Mouse (Mus musculus) embryonic facial prominence, embryonic 12.5 days (tissue): ENCODE measurements around the gene Cage1. TPM values are rescaled to one million over a fixed set of nuclear protein-coding genes. Genes with fewer than 3 reads are reported as not detected.
A peak's percentile ranks its signal among the peaks of the same experiment; 100 is the strongest.

Experiments
- ATAC-seq: fragments of 200-750 bp; cut with Nextera tagmentation; 2 replicates; pipeline ENCODE4 v1.8.0; 2017; ENCODE audit not compliant: insufficient number of reproducible peaks, insufficient read depth, low FRiP score, low TSS enrichment
- H3K27ac ChIP-seq: fragments of 300-500 bp; sonication (generic); 2 replicates; pipeline ENCODE4 v1.5.1; 2016; ENCODE audit warnings: mild to moderate bottlenecking
- H3K27me3 ChIP-seq: fragments of 300-500 bp; sonication (generic); 2 replicates; pipeline ENCODE4 v1.6.1; 2016; ENCODE audit warnings: mild to moderate bottlenecking, moderate library complexity
- H3K36me3 ChIP-seq: fragments of 300-500 bp; sonication (generic); 2 replicates; pipeline ENCODE4 v1.6.1; 2016; ENCODE audit warnings: mild to moderate bottlenecking
- H3K4me1 ChIP-seq: fragments of 300-500 bp; sonication (generic); 2 replicates; pipeline ENCODE4 v1.6.1; 2016
- H3K4me2 ChIP-seq: fragments of 300-500 bp; sonication (generic); replicated peaks from 2 replicates; pipeline ENCODE4 v1.6.1; 2016; ENCODE audit warnings: mild to moderate bottlenecking, moderate library complexity
- H3K4me3 ChIP-seq: fragments of 300-500 bp; sonication (generic); 2 replicates; pipeline ENCODE4 v1.5.1; 2016; ENCODE audit warnings: mild to moderate bottlenecking
- H3K9ac ChIP-seq: fragments of 300-500 bp; sonication (generic); 2 replicates; pipeline ENCODE4 v1.6.1; 2016; ENCODE audit warnings: mild to moderate bottlenecking, moderate library complexity
- H3K9me3 ChIP-seq: fragments of 300-500 bp; sonication (generic); 2 replicates; pipeline ENCODE4 v1.6.1; 2016; ENCODE audit warnings: mild to moderate bottlenecking, moderate library complexity
- whole genome bisulfite sequencing: fragments of 180-500 bp; shearing (Covaris S2); methylation state at CpG from one replicate; pipeline ENCODE4 v1.1.7; 2016; 5-methylcytosine and 5-hydroxymethylcytosine counted together
- polyA plus RNA-seq: library from polyadenylated mRNA; unstranded; fragments of >200 nt; fragmentation: Nextera tagmentation; extraction: Ambion mirVana; gene quantifications from 2 replicates; pipeline ENCODE4 v1.2.1, GENCODE M21; 2016

The Cage1 gene
- polyA plus RNA-seq, result 1.1 and 1.2 TPM in 2 replicates

DNA sequence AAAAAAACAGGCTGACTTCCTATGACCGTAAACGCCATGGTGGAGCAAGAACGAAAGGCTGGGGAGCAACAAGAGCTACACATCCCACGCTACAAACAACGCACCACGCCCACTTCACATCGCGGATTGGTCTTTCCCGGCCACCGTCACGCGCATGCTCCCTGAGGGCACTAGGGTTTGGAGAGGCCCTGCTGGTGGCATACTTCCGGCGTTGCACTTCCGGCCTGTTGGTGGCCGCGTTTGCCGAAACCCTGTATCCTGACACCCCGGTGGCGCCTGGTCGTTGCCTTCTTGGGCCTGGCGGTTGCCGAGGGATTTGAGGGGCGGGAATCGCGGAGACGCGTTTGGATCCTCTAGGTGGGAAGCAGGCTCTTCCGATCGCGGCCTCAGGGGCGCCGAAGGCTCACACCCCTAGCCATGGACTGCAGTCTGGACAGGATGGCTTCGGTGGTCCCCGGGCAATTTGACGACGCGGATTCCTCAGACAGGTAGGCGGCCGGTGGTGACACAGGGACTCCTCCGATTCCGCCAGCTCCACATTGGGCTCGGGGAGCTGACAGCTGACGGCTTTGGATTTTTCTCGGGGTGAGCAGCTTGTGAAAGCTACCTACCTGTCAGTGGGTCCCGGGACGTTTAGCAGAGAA is at the start of gene Cage1:
Gene Cage1 (minus strand): TSS at position 26 of the 644 bp plus-strand sequence.
- WGBS, result under 1% methylated on average over 47 of the region's 47 CpGs
- peak within 1 kb of the TSS; percentile 81 for H3K27ac ChIP-seq

DNA sequence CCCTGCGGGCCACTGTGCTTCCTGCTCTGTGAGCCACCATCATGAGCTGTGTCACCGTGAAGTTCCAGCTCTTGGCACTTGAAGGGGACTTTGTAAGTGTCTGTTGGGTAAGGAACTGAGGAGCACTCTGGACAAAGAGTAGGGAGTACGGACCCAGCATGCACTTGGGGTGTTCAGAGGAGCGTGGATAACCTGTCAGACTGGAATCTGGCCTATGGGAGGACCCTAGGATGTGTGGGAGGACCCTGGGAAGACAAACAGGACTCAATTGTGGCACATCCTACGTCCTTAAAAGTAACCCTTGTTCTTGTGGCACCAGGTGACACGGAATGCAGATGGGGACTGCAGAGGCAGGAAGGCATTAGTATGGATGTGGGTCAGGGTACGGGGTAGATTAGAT is 44.3 kb upstream of the Cage1 start:
- WGBS, result 82% methylated on average over 7 of the region's 7 CpGs
- no peaks in the 10 kb centered on the region for H3K27me3 ChIP-seq
- no peaks in the 10 kb centered on the region for H3K9me3 ChIP-seq
- no peak overlapping the region for H3K9ac ChIP-seq
- H3K36me3 ChIP-seq, result no peaks in the 10 kb centered on the region
- H3K27ac ChIP-seq, result no peak overlapping the region
- no peak overlapping the region for H3K4me2 ChIP-seq
- H3K4me3 ChIP-seq, result no peak overlapping the region
- ATAC-seq, result no peak
- peaks cover 5% of the 10 kb centered on the region for H3K4me1 ChIP-seq

More for the DNA sequence above, at the start of gene Cage1:
- Histone ChIP-seq H3K4me2 (peak within 1 kb of the TSS; percentile 93), H3K36me3 (peaks cover 22% of the 10 kb centered on the region), H3K4me3 (peak within 1 kb of the TSS; percentile 86), H3K9me3 (no peaks in the 10 kb centered on the region), H3K27me3 (no peaks in the 10 kb centered on the region), H3K4me1 (peaks cover 14% of the 10 kb centered on the region), H3K9ac (peak within 1 kb of the TSS; percentile 83)
- ATAC-seq, result peak; percentile 89

GRCm38 (mm10) chr13:38080725-38081124 is 43.9 kb upstream of the Cage1 start:
- Histone ChIP-seq H3K27ac (no peak overlapping the region), H3K36me3 (no peaks in the 10 kb centered on the region), H3K4me2 (no peak overlapping the region), H3K4me3 (no peak overlapping the region), H3K4me1 (peaks cover 5% of the 10 kb centered on the region), H3K9me3 (no peaks in the 10 kb centered on the region), H3K9ac (no peak overlapping the region), H3K27me3 (no peaks in the 10 kb centered on the region)
- no peak for ATAC-seq
- WGBS, result 85% methylated on average over 14 of the region's 14 CpGs

GRCm38 (mm10) chr13:38080014-38080413 is 43.1 kb upstream of the Cage1 start:
- no peak overlapping the region for H3K4me3 ChIP-seq
- H3K4me2 ChIP-seq, result no peak overlapping the region
- no peak overlapping the region for H3K27ac ChIP-seq
- WGBS, result 48% methylated on average over 9 of the region's 9 CpGs
- ATAC-seq, result no peak
- H3K9me3 ChIP-seq, result no peaks in the 10 kb centered on the region
- H3K4me1 ChIP-seq, result peaks cover 5% of the 10 kb centered on the region
- H3K9ac ChIP-seq, result no peak overlapping the region
- H3K27me3 ChIP-seq, result no peaks in the 10 kb centered on the region
- H3K36me3 ChIP-seq, result no peaks in the 10 kb centered on the region

GRCm38 (mm10) chr13:38079366-38079765 is 42.5 kb upstream of the Cage1 start:
- Histone ChIP-seq H3K9ac (no peak overlapping the region), H3K27ac (no peak overlapping the region)

DNA sequence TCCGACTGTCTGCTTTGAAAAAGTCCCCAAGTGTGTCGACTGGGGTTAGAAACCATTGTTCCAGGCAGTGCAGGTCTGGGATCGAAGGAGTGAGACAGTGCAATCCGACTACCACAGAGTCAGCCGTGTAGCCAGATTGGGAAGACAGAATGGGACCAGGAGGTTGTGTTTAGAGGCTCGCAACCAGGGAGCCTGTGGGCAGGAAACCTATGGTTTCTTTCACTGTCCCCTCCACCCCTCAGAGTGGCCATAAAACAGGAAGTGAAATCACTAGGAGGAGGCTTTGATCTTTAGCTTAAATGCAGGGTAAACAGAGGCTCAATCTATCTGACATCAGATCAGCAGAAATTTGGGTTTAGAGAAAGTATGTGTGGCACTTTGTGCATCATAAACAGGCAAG is 42.0 kb upstream of the Cage1 start:
- Histone ChIP-seq H3K27me3 (no peaks in the 10 kb centered on the region), H3K4me3 (no peak overlapping the region), H3K36me3 (no peaks in the 10 kb centered on the region), H3K27ac (no peak overlapping the region), H3K4me2 (no peak overlapping the region), H3K9ac (no peak overlapping the region), H3K9me3 (no peaks in the 10 kb centered on the region), H3K4me1 (peaks cover 5% of the 10 kb centered on the region)
- no peak for ATAC-seq
- WGBS, result 41% methylated on average over 6 of the region's 6 CpGs

More at GRCm38 (mm10) chr13:38079366-38079765, 42.5 kb upstream of the Cage1 start:
- H3K4me3 ChIP-seq, result no peak overlapping the region
- no peaks in the 10 kb centered on the region for H3K36me3 ChIP-seq
- WGBS, result 74% methylated on average over 5 of the region's 5 CpGs
- no peaks in the 10 kb centered on the region for H3K27me3 ChIP-seq
- H3K4me2 ChIP-seq, result no peak overlapping the region
- ATAC-seq, result no peak
- H3K9me3 ChIP-seq, result no peaks in the 10 kb centered on the region
- H3K4me1 ChIP-seq, result peaks cover 5% of the 10 kb centered on the region

GRCm38 (mm10) chr13:38077113-38077512 is 40.2 kb upstream of the Cage1 start:
- 21% methylated on average over 11 of the region's 11 CpGs for WGBS
- Histone ChIP-seq H3K9me3 (no peaks in the 10 kb centered on the region), H3K27ac (no peak overlapping the region), H3K9ac (no peak overlapping the region), H3K4me2 (no peak overlapping the region; the same call in 1 of the 2 replicates), H3K4me1 (peaks cover 5% of the 10 kb centered on the region), H3K36me3 (no peaks in the 10 kb centered on the region), H3K27me3 (no peaks in the 10 kb centered on the region), H3K4me3 (no peak overlapping the region)
- no peak for ATAC-seq

GRCm38 (mm10) chr13:38074404-38074803 is 37.5 kb upstream of the Cage1 start:
- no peak overlapping the region for H3K9ac ChIP-seq
- H3K9me3 ChIP-seq, result no peaks in the 10 kb centered on the region
- H3K36me3 ChIP-seq, result no peaks in the 10 kb centered on the region
- H3K27me3 ChIP-seq, result no peaks in the 10 kb centered on the region
- H3K4me1 ChIP-seq, result peaks cover 5% of the 10 kb centered on the region
- ATAC-seq, result no peak
- H3K4me2 ChIP-seq, result no peak overlapping the region
- no peak overlapping the region for H3K27ac ChIP-seq
- 62% methylated on average over 5 of the region's 5 CpGs for WGBS
- no peak overlapping the region for H3K4me3 ChIP-seq

DNA sequence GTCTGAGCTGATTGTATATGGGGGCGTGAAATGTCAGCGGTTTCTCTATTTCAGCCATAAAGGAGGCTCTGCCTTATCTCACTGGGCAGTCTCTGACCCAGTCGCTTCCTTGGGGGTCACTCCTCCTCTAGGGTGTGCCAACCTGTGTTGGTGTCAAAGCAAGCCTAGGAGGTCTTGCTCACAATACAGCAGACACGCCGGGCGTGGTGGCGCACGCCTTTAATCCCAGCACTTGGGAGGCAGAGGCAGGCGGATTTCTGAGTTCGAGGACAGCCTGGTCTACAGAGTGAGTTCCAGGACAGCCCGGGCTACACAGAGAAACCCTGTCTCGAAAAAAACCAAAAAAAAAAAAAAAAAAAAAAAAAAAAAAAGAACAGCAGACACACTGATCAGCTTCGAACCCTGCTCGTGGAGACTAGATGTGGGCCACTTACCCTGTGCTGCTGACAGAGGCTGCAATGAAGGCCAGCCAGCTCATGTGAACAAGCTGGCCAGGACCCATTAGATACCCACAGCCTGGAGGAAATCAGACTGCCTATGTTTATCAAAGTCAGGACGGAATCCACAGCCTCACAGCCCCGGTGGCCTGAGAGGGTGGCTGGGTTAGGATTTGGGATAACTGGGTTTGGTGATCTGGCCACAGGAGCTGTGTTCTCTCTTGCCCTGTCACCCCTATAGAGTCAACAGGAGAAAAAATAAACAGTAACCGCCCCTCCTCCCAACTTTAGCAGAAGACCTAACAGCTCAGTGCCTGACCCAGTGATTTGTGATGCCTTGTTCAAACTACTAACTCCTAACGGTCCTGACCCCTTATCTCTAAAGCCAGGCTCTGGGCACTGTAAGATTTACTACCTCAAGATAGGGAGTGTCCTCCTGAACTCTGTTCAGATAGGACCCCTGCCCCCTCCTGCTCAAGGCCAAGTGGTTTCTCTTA is 36.8 kb upstream of the Cage1 start:
- Histone ChIP-seq H3K27me3 (no peaks in the 10 kb centered on the region), H3K27ac (no peak overlapping the region), H3K4me3 (no peak overlapping the region), H3K4me2 (no peak overlapping the region), H3K9ac (no peak overlapping the region), H3K4me1 (peaks cover 5% of the 10 kb centered on the region), H3K36me3 (no peaks in the 10 kb centered on the region), H3K9me3 (no peaks in the 10 kb centered on the region)
- WGBS, result 87% methylated on average over 17 of the region's 18 CpGs
- no peak for ATAC-seq

- Histone ChIP-seq H3K4me1 (no peaks in the 10 kb centered on the region), H3K9me3 (no peaks in the 10 kb centered on the region), H3K9ac (no peak overlapping the region), H3K4me2 (no peak overlapping the region), H3K4me3 (no peak overlapping the region), H3K36me3 (no peaks in the 10 kb centered on the region), H3K27ac (no peak overlapping the region), H3K27me3 (no peaks in the 10 kb centered on the region)
- ATAC-seq, result no peak
- 86% methylated on average over 4 of the region's 4 CpGs for WGBS
These were observed 34.1 kb upstream of the Cage1 start for GRCm38 (mm10) chr13:38070945-38071344.

GRCm38 (mm10) chr13:38064854-38065663 is 28.2 kb upstream of the Cage1 start:
- no peaks in the 10 kb centered on the region for H3K27me3 ChIP-seq
- no peaks in the 10 kb centered on the region for H3K9me3 ChIP-seq
- WGBS, result 72% methylated on average over 11 of the region's 11 CpGs
- no peaks in the 10 kb centered on the region for H3K4me1 ChIP-seq
- no peak overlapping the region for H3K27ac ChIP-seq
- no peak overlapping the region for H3K4me2 ChIP-seq
- H3K36me3 ChIP-seq, result peaks cover 26% of the 10 kb centered on the region
- ATAC-seq, result no peak
- no peak overlapping the region for H3K9ac ChIP-seq
- H3K4me3 ChIP-seq, result no peak overlapping the region
